Mouse (Mus musculus) cerebellum, adult 2 months (tissue): ENCODE results near the gene Marc2.

Source experiments
- CTCF ChIP-seq: fragments of 200-500 bp; IDR thresholded peaks from 2 replicates; pipeline ENCODE4 v1.5.1; 2011; ENCODE audit warnings: low read depth, mild to moderate bottlenecking, control low read depth, low read length, moderate library complexity, borderline replicate concordance; ENCODE audit not compliant: insufficient read depth
- POLR2A ChIP-seq: fragments of 200-500 bp; IDR thresholded peaks from 2 replicates; pipeline ENCODE4 v1.6.1; 2011; ENCODE audit warnings: low read length, control low read depth, borderline replicate concordance; ENCODE audit not compliant: insufficient read depth

DNA sequence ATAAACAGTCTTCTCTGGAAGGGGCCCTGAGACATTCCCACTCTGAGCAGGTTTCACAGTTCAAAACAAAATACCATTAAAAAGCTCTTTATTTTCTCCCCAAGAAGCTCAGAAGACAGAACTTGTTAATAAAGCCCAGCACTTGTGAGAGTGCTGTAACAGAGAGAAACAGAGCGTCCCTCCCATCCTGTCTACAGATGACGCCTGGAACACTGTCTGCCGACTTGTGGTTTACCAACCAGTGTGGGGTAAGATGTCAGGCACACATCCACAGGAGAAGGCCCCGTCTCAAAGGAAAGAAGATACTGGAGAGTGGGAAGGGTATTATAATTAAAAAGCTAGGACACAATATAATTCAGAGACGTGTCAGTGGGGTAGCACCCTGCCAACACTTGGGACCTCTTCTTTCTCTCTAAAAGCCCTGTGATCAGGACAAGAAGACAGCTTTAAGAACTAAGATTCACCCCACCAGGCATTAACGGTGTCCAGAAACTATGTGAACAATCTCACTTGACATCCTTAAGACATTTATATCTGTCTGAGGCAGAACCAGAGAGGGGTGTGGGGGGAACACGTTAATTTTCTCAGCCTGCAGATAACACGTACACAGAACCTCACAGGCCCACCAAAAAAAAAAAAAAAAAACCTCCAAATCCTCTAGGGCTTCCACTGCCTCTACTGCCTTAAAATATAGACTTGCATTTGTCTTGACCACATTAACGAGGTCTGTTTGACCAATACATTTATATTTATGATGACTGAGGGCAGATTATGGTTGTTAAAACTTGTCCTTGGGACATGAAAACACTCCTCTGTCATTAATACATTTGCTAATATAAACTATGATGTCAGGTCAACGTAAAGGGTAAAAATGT is 64.7 kb downstream of the Marc2 start:
- TF ChIP-seq CTCF: no peak
- no peak for TF ChIP-seq POLR2A
